Mouse (Mus musculus): ENCODE data around the gene Zfp65. TPM values are rescaled to one million over a fixed set of nuclear protein-coding genes. Genes with fewer than 3 reads are reported as not detected.
"Not testable (repeated sequence)": the region's sequence is repeated elsewhere in the genome, so short reads cannot be mapped to it uniquely, and the experiment has no call there.

Zfp65 gene
- polyA plus RNA-seq, 1 experiment from 2014 or later, result 5.3 TPM

- Histone ChIP-seq H3K27ac (ENCODE audit: low read length) (peak overlapping the region; percentile 48; the same call in 1 of the 2 replicates), H3K4me3 (ENCODE audit: low read length) (peak overlapping the region; percentile 65), H3K9me3 (ENCODE audit: control insufficient read depth, low read length) (no peaks in the 10 kb centered on the region), H3K9ac (ENCODE audit: low read depth, low read length) (no peak overlapping the region), H3K4me1 (ENCODE audit: control insufficient read depth, insufficient read depth, low read length) (peaks cover 2% of the 10 kb centered on the region; the same call in 1 of the 2 replicates), H3K4me2 (ENCODE audit: low read depth, low read length) (peak overlapping the region; percentile 74), H3K27me3 (replicated peaks; ENCODE audit: control insufficient read depth, insufficient read depth, low read length) (no peaks in the 10 kb centered on the region), H3K36me3 (ENCODE audit: control insufficient read depth, insufficient read depth, low read length) (no peaks in the 10 kb centered on the region)
- WGBS, result 81% methylated on average over 1 of the region's 1 CpGs
- no peak for ATAC-seq
These were observed 867 bp downstream of the Zfp65 start for GRCm38 (mm10) chr13:67728106-67728505.

- not testable (repeated sequence) for H3K4me1 ChIP-seq (ENCODE audit: control insufficient read depth, insufficient read depth, low read length); H3K9ac ChIP-seq (ENCODE audit: low read depth, low read length); H3K4me3 ChIP-seq (ENCODE audit: low read length); H3K36me3 ChIP-seq (ENCODE audit: control insufficient read depth, insufficient read depth, low read length); H3K27ac ChIP-seq (ENCODE audit: low read length); H3K27me3 ChIP-seq (replicated peaks; ENCODE audit: control insufficient read depth, insufficient read depth, low read length); H3K9me3 ChIP-seq (ENCODE audit: control insufficient read depth, low read length); H3K4me2 ChIP-seq (ENCODE audit: low read depth, low read length); ATAC-seq
- 66% methylated on average over 2 of the region's 2 CpGs for WGBS
These were observed 3.6 kb downstream of the Zfp65 start for GRCm38 (mm10) chr13:67725331-67725730.

GRCm38 (mm10) chr13:67723848-67724479 is 5.0 kb downstream of the Zfp65 start:
- Histone ChIP-seq H3K9me3 (ENCODE audit: control insufficient read depth, low read length) (no peaks in the 10 kb centered on the region), H3K9ac (ENCODE audit: low read depth, low read length) (peak overlapping the region; percentile 81), H3K4me2 (ENCODE audit: low read depth, low read length) (peak overlapping the region; percentile 61), H3K27ac (ENCODE audit: low read length) (peak overlapping the region; percentile 57), H3K4me3 (ENCODE audit: low read length) (peak overlapping the region; percentile 69), H3K36me3 (ENCODE audit: control insufficient read depth, insufficient read depth, low read length) (no peaks in the 10 kb centered on the region), H3K4me1 (ENCODE audit: control insufficient read depth, insufficient read depth, low read length) (peaks cover 4% of the 10 kb centered on the region; the same call in 1 of the 2 replicates), H3K27me3 (replicated peaks; ENCODE audit: control insufficient read depth, insufficient read depth, low read length) (no peaks in the 10 kb centered on the region)
- under 1% methylated on average over 17 of the region's 17 CpGs for WGBS
- peak; percentile 92 for ATAC-seq

GRCm38 (mm10) chr13:67686971-67687370 is 42.0 kb downstream of the Zfp65 start, which contains the start of gene Zfp738:
Gene Zfp738, minus strand, starts transcription at chr13:67687071.
- H3K36me3 ChIP-seq (ENCODE audit: control insufficient read depth, insufficient read depth, low read length), result no peaks in the 10 kb centered on the region
- WGBS, result 78% methylated on average over 4 of the region's 4 CpGs
- no peak for ATAC-seq

GRCm38 (mm10) chr13:67683841-67684240 is 45.1 kb downstream of the Zfp65 start:
- Histone ChIP-seq H3K4me3 (ENCODE audit: low read length) (peak overlapping the region; percentile 74), H3K9ac (ENCODE audit: low read depth, low read length) (peak overlapping the region; percentile 54; the same call in 1 of the 2 replicates), H3K4me2 (ENCODE audit: low read depth, low read length) (peak overlapping the region; percentile 37)
- H3K9me3 ChIP-seq (ENCODE audit: control insufficient read depth, low read length); H3K36me3 ChIP-seq (ENCODE audit: control insufficient read depth, insufficient read depth, low read length); H3K27me3 ChIP-seq (replicated peaks; ENCODE audit: control insufficient read depth, insufficient read depth, low read length); H3K27ac ChIP-seq (ENCODE audit: low read length); H3K4me1 ChIP-seq (ENCODE audit: control insufficient read depth, insufficient read depth, low read length): not testable (repeated sequence)
- ATAC-seq, result peak; percentile 65
- WGBS, result 59% methylated on average over 2 of the region's 2 CpGs

More at GRCm38 (mm10) chr13:67686971-67687370, 42.0 kb downstream of the Zfp65 start, which contains the start of gene Zfp738:
- Histone ChIP-seq H3K27me3 (replicated peaks; ENCODE audit: control insufficient read depth, insufficient read depth, low read length) (no peaks in the 10 kb centered on the region), H3K27ac (ENCODE audit: low read length) (no peak within 1 kb of the TSS), H3K4me2 (ENCODE audit: low read depth, low read length) (no peak within 1 kb of the TSS), H3K9me3 (ENCODE audit: control insufficient read depth, low read length) (no peaks in the 10 kb centered on the region), H3K9ac (ENCODE audit: low read depth, low read length) (no peak within 1 kb of the TSS), H3K4me3 (ENCODE audit: low read length) (no peak within 1 kb of the TSS), H3K4me1 (ENCODE audit: control insufficient read depth, insufficient read depth, low read length) (no peaks in the 10 kb centered on the region)

- not testable (repeated sequence) for H3K36me3 ChIP-seq (ENCODE audit: control insufficient read depth, insufficient read depth, low read length); H3K9me3 ChIP-seq (ENCODE audit: control insufficient read depth, low read length); H3K4me1 ChIP-seq (ENCODE audit: control insufficient read depth, insufficient read depth, low read length); H3K27ac ChIP-seq (ENCODE audit: low read length); H3K27me3 ChIP-seq (replicated peaks; ENCODE audit: control insufficient read depth, insufficient read depth, low read length)
- Histone ChIP-seq H3K4me2 (ENCODE audit: low read depth, low read length) (peak overlapping the region; percentile 68), H3K4me3 (ENCODE audit: low read length) (peak overlapping the region; percentile 74), H3K9ac (ENCODE audit: low read depth, low read length) (peak overlapping the region; percentile 81)
- ATAC-seq, result peak; percentile 100
- WGBS, result 11% methylated on average over 16 of the region's 16 CpGs
These were observed 45.8 kb downstream of the Zfp65 start for GRCm38 (mm10) chr13:67682959-67683735.

- no peak overlapping the region for H3K27ac ChIP-seq (ENCODE audit: low read length)
- 94% methylated on average over 2 of the region's 2 CpGs for WGBS
- H3K4me3 ChIP-seq (ENCODE audit: low read length), result no peak overlapping the region
- H3K27me3 ChIP-seq (replicated peaks; ENCODE audit: control insufficient read depth, insufficient read depth, low read length), result no peaks in the 10 kb centered on the region
- H3K9me3 ChIP-seq (ENCODE audit: control insufficient read depth, low read length), result no peaks in the 10 kb centered on the region
- no peak overlapping the region for H3K4me2 ChIP-seq (ENCODE audit: low read depth, low read length)
- no peak overlapping the region for H3K9ac ChIP-seq (ENCODE audit: low read depth, low read length)
- ATAC-seq, result no peak
- H3K36me3 ChIP-seq (ENCODE audit: control insufficient read depth, insufficient read depth, low read length), result no peaks in the 10 kb centered on the region
- H3K4me1 ChIP-seq (ENCODE audit: control insufficient read depth, insufficient read depth, low read length), result no peaks in the 10 kb centered on the region
These were observed 54.1 kb downstream of the Zfp65 start for GRCm38 (mm10) chr13:67674902-67675301.

Other genes starting within 250 kb of the Zfp65 start
- gene Zfp874b, start 244.9 kb downstream of the Zfp65 start, polyA plus RNA-seq (2015; fragmentation: Nextera tagmentation; extraction: Ambion mirVana), result 1.7 and 1.9 TPM in 2 replicates
- 8.3 and 9.8 TPM in 2 replicates for gene Zfp58, start 228.6 kb downstream of the Zfp65 start, polyA plus RNA-seq (2015; fragmentation: Nextera tagmentation; extraction: Ambion mirVana)
- gene Gm26965, start 203.0 kb downstream of the Zfp65 start, polyA plus RNA-seq (2015; fragmentation: Nextera tagmentation; extraction: Ambion mirVana), result not detected in 2 replicates
- 17.9 and 19.3 TPM in 2 replicates for gene Zfp87, start 203.0 kb downstream of the Zfp65 start, polyA plus RNA-seq (2015; fragmentation: Nextera tagmentation; extraction: Ambion mirVana)
- 9.2 and 9.7 TPM in 2 replicates for gene Zfp748, start 175.3 kb downstream of the Zfp65 start, polyA plus RNA-seq (2015; fragmentation: Nextera tagmentation; extraction: Ambion mirVana)
- 3.1 and 3.3 TPM in 2 replicates for gene Zfp729b, start 119.5 kb downstream of the Zfp65 start, polyA plus RNA-seq (2015; fragmentation: Nextera tagmentation; extraction: Ambion mirVana)
- gene Gm49345, start 91.4 kb downstream of the Zfp65 start, polyA plus RNA-seq (2015; fragmentation: Nextera tagmentation; extraction: Ambion mirVana), result not detected in 2 replicates
- 1.8 and 3.0 TPM in 2 replicates for gene Zfp729a, start 91.4 kb downstream of the Zfp65 start, polyA plus RNA-seq (2015; fragmentation: Nextera tagmentation; extraction: Ambion mirVana)
- 7.4 and 9.2 TPM in 2 replicates for gene Zfp738, start 42.1 kb downstream of the Zfp65 start, polyA plus RNA-seq (2015; fragmentation: Nextera tagmentation; extraction: Ambion mirVana)
- gene Zfp85, start 26.1 kb upstream of the Zfp65 start, polyA plus RNA-seq (2015; fragmentation: Nextera tagmentation; extraction: Ambion mirVana), result 3.1 TPM in 2 replicates
- gene Zfp493, start 50.5 kb upstream of the Zfp65 start, polyA plus RNA-seq (2015; fragmentation: Nextera tagmentation; extraction: Ambion mirVana), result 2.5 and 2.6 TPM in 2 replicates
- 4.8 and 5.7 TPM in 2 replicates for gene Zfp273, start 84.6 kb upstream of the Zfp65 start, polyA plus RNA-seq (2015; fragmentation: Nextera tagmentation; extraction: Ambion mirVana)
- gene Gm10037, start 101.9 kb upstream of the Zfp65 start, polyA plus RNA-seq (2015; fragmentation: Nextera tagmentation; extraction: Ambion mirVana), result 1.5 and 1.7 TPM in 2 replicates
- not detected in 2 replicates for gene BC048507, start 134.2 kb upstream of the Zfp65 start, polyA plus RNA-seq (2015; fragmentation: Nextera tagmentation; extraction: Ambion mirVana)

Data from intestine, embryonic 16.5 days (tissue).